Mouse (Mus musculus) mesoderm, embryonic 11.5 days (tissue): ENCODE data around the gene Hsbp1.

ENCODE experiments used
- DNase-seq: peaks from one replicate; pipeline ENCODE4 v3.0.0-alpha.2; 2012; ENCODE audit warnings: low read depth, low spot score

Hsbp1 gene

DNA sequence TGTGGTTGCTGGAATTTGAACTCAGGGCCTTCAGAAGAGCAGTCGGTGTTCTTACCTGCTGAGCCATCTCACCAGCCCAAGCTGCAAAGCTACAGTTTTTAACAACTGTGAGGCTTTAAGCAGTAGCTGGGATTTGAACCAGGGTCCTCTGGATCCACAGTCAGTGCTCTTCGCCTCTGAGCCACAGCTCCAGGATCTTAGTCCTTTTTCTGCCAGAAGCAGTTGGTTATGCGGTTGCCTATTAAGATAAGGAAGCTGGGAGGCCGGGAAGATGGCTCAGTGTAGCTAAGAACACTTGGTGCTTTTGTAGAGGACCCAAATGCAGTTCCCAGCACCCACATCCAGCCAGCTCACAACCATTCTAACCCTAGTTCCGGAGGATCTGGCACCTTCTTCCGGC lies 42.7 kb downstream of the Hsbp1 start:
- DNase-seq, result no peak

DNA sequence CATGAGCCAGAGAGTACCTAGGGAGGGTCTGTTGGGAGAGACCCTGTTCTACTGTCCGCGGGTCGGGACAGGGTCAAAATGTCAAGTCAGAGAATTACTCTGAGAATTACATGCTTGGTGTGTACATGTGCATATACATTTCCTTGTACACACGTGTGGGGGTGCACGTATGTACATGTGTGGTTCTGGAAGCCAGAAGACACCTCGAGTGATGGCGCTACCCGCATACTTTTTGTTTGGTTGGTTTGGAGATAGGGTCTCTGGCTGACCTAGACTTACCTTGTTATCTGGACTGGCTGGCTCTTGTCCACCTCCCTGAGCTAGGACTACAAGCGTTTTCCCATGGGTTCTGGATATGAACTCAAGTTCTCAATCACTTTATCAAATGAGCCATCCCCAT lies 49.8 kb downstream of the Hsbp1 start:
- no peak for DNase-seq

DNA sequence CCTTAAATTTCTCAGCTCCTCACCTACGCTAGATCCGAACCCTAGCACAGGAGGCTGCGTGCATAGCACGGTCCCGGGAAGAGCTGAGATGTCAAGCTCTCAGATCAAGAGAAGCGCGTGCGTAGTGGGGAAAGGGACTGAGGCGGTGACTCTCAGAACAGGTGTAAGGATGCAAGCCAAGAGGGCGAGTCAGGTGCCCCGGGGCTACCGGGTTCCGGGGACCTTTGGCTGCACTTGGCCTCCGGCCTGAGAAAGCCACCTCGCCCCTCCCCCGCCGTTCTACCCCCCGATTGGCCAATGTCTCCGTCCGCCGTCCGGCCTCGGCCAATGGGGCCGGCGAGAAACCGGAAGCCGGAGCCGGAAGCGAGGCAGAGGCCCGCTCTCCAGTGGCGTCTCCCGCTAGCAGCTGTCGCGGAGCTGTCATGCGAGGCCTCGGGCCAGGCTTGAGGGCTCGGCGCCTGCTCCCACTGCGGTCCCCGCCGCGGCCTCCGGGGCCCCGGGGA lies 50.3 kb downstream of the Hsbp1 start, which contains the start of gene Mlycd:
Mlycd (plus strand) TSS at position 355 of the 503 bp plus-strand sequence.
- DNase-seq, result peak; percentile 92

DNA sequence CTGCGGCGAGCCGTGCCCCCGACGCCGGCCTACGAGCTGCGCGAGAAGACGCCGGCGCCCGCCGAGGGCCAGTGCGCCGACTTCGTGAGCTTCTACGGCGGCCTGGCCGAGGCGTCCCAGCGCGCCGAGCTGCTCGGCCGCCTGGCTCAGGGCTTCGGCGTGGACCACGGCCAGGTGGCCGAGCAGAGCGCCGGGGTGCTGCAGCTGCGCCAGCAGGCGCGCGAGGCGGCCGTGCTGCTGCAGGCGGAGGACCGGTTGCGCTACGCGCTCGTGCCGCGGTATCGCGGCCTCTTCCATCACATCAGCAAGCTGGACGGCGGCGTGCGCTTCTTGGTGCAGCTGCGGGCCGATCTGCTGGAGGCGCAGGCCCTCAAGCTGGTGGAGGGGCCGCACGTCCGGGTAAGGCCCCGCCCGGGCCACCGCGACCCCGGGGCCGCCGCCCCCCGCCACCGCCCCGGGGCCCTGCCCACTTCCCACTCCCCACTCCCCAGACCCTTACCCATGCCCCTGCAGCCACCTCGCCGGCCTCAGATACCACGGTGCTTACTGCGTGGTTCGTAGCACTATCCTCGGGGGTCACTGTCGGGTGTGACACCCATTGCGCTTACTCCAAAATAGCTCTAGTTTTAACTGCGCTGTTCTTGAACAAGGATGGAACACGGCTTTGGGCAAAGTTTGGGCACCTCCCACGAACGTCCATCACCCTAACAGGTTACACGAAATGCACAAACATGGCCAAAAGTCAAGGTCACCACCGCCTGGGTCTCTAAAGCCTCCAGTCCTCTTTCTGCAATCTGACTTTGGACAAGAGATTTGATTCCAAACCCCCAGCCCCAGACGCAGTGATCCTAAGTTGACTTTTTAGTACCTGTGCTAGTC lies 51.0 kb downstream of the Hsbp1 start:
- peak; percentile 54 for DNase-seq
